Mouse (Mus musculus): ENCODE data around the gene Cryzl1. TPM values are rescaled to one million over a fixed set of nuclear protein-coding genes. Genes with fewer than 3 reads are reported as not detected.
A peak's percentile ranks its signal among the peaks of the same experiment; 100 is the strongest.
"Not testable (repeated sequence)": the region's sequence is repeated elsewhere in the genome, so short reads cannot be mapped to it uniquely, and the experiment has no call there.

Gene Cryzl1
- polyA plus RNA-seq, 1 experiment = 27.6 TPM

GRCm38 (mm10) chr16:91647461-91648219, 81.1 kb downstream of the Cryzl1 start, which contains the start of gene Son:
Gene Son, plus strand, starts transcription at chr16:91647506.
- Histone ChIP-seq H3ac (ENCODE audit: control insufficient read depth, insufficient read length) (peak within 1 kb of the TSS; percentile 23), H3K79me2 (ENCODE audit: control insufficient read depth, insufficient read depth) (peaks cover 79% of the 10 kb centered on the region), H3K4me2 (ENCODE audit: low read depth) (peak within 1 kb of the TSS; percentile 99), H3K36me3 (ENCODE audit: control insufficient read depth, insufficient read depth) (peaks cover 15% of the 10 kb centered on the region), H3K27me3 (ENCODE audit: control insufficient read depth, insufficient read depth, insufficient read length) (no peaks in the 10 kb centered on the region), H3K4me3 (peak within 1 kb of the TSS; percentile 95)
- no peak for TF ChIP-seq REST (IDR thresholded peaks at IDR 0.05; ENCODE audit: insufficient read depth, insufficient read length)
- no peak for TF ChIP-seq MYOD1 (IDR thresholded peaks at IDR 0.05; ENCODE audit: control insufficient read depth in 1 of 3, insufficient read length in 2 of 3, low read depth in 2 of 3)
- no peak for TF ChIP-seq TCF12 (IDR thresholded peaks at IDR 0.05; ENCODE audit: insufficient read depth, poor library complexity, severe bottlenecking)
- no peak for TF ChIP-seq USF1 (IDR thresholded peaks at IDR 0.05; ENCODE audit: low read depth)
- peak; percentile 89 for TF ChIP-seq POLR2AphosphoS2 (IDR thresholded peaks at IDR 0.05; ENCODE audit: insufficient read length, low read depth)
- TF ChIP-seq SRF (IDR thresholded peaks at IDR 0.05; ENCODE audit: control insufficient read depth, insufficient read length, low read depth) = peak; percentile 44
- TF ChIP-seq E2F4 (IDR thresholded peaks at IDR 0.05; ENCODE audit: insufficient read depth) = no peak
- TF ChIP-seq POLR2A (IDR thresholded peaks at IDR 0.05; ENCODE audit: insufficient read length, low read depth) = peak; percentile 84
- TF ChIP-seq MAX (IDR thresholded peaks at IDR 0.05; ENCODE audit: low read depth) = no peak
- no peak for TF ChIP-seq TCF3 (IDR thresholded peaks at IDR 0.05; ENCODE audit: insufficient read length, low read depth)
- peak in 1 of 3 experiments; percentile 15 for TF ChIP-seq MYOG (IDR thresholded peaks at IDR 0.05; ENCODE audit: control insufficient read depth in 1 of 3, insufficient read depth in 1 of 3, insufficient read length in 2 of 3, low read depth in 2 of 3)
- TF ChIP-seq CEBPB (IDR thresholded peaks at IDR 0.05; ENCODE audit: insufficient read depth, poor library complexity, severe bottlenecking) = no peak

DNA sequence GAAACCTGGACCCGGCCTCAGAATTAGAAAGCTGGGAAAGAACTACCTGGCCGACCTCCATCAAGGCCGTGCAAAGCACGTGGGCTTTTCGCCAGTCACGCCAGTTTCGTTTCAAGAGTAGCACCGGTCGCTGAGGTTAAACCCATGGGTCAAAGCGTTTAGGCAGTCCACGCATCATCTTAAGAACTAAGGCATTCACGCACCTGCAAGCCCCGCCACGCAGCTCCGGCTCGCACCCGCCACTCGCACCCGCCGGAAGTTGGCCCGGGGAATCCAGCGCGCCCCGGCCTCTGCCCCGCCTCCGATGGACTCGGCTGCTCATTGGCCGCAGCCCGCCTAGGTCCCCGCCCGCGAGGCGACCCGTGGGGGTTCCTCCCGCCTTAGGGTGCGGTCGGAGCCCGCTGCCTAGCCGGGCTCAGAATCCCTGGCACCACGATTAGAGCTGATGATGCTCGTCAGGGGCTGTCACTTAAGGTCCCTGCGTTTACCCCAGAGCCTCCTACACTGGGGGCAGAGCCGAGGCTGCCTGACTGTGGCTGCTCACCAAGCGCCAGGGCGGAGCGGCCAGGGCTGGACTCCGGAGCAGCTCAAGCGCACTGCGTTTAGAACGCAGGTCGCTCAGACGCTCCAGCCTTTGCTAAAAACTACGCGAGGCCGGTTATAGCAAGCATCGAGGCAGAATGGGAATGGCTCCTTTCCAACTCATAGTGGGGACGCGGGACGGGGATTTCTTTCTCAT, 81.9 kb downstream of the Cryzl1 start, which contains the start of gene Gart:
TSS of gene Gart (minus strand) at position 272 of the 739 bp plus-strand sequence.
- H3K4me2 ChIP-seq (ENCODE audit: low read depth) = peak within 1 kb of the TSS; percentile 99
- peaks cover 71% of the 10 kb centered on the region for H3K79me2 ChIP-seq (ENCODE audit: control insufficient read depth, insufficient read depth)
- H3K27me3 ChIP-seq (ENCODE audit: control insufficient read depth, insufficient read depth, insufficient read length) = no peaks in the 10 kb centered on the region
- H3K4me3 ChIP-seq = peak within 1 kb of the TSS; percentile 95
- TF ChIP-seq USF1 (IDR thresholded peaks at IDR 0.05; ENCODE audit: low read depth) (no peak), POLR2A (IDR thresholded peaks at IDR 0.05; ENCODE audit: insufficient read length, low read depth) (peak; percentile 99), MYOD1 (IDR thresholded peaks at IDR 0.05; ENCODE audit: control insufficient read depth in 1 of 3, insufficient read length in 2 of 3, low read depth in 2 of 3) (no peak), MAX (IDR thresholded peaks at IDR 0.05; ENCODE audit: low read depth) (no peak), MYOG (IDR thresholded peaks at IDR 0.05; ENCODE audit: control insufficient read depth in 1 of 3, insufficient read depth in 1 of 3, insufficient read length in 2 of 3, low read depth in 2 of 3) (no peak), TCF3 (IDR thresholded peaks at IDR 0.05; ENCODE audit: insufficient read length, low read depth) (no peak), E2F4 (IDR thresholded peaks at IDR 0.05; ENCODE audit: insufficient read depth) (peak; percentile 25), POLR2AphosphoS2 (IDR thresholded peaks at IDR 0.05; ENCODE audit: insufficient read length, low read depth) (peak; percentile 97), CEBPB (IDR thresholded peaks at IDR 0.05; ENCODE audit: insufficient read depth, poor library complexity, severe bottlenecking) (no peak), REST (IDR thresholded peaks at IDR 0.05; ENCODE audit: insufficient read depth, insufficient read length) (no peak), TCF12 (IDR thresholded peaks at IDR 0.05; ENCODE audit: insufficient read depth, poor library complexity, severe bottlenecking) (no peak), SRF (IDR thresholded peaks at IDR 0.05; ENCODE audit: control insufficient read depth, insufficient read length, low read depth) (no peak)
- peaks cover 14% of the 10 kb centered on the region for H3K36me3 ChIP-seq (ENCODE audit: control insufficient read depth, insufficient read depth)
- peak within 1 kb of the TSS; percentile 23 for H3ac ChIP-seq (ENCODE audit: control insufficient read depth, insufficient read length)

DNA sequence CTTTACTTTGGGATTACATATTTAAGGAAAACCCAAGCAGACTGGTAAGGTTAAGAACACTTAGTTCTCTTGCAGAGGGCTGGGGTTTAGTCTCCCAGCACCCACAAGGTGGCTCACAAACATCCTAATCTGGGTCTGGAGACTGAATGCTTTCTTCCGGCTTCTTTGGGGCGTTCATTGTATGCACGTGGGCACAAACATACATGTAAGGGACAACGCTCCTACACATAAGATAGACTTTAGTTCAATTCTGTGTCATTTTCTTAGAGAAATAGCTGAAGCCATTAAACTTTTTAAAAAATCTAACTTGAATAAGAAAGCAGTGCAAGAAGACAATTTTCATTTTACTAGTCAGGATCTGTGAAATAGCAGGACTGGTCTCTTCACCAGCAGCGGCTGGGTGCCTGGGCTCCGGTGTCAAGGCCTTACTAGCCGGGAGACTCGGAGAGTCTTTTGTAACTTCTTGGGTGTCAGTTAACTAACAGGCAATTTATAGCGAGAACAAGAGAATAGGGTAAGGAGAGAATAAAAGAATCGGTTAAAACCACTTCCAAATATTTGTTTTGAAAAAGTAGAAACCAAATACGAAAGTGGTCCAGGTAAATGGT, 82.7 kb downstream of the Cryzl1 start:
- Histone ChIP-seq H3K36me3 (ENCODE audit: control insufficient read depth, insufficient read depth) (peaks cover 17% of the 10 kb centered on the region), H3K4me3 (peak overlapping the region; percentile 95)
- TF ChIP-seq POLR2A (IDR thresholded peaks at IDR 0.05; ENCODE audit: insufficient read length, low read depth) (no peak), TCF12 (IDR thresholded peaks at IDR 0.05; ENCODE audit: insufficient read depth, poor library complexity, severe bottlenecking) (no peak), POLR2AphosphoS2 (IDR thresholded peaks at IDR 0.05; ENCODE audit: insufficient read length, low read depth) (no peak), REST (IDR thresholded peaks at IDR 0.05; ENCODE audit: insufficient read depth, insufficient read length) (no peak), MYOG (IDR thresholded peaks at IDR 0.05; ENCODE audit: control insufficient read depth in 1 of 3, insufficient read depth in 1 of 3, insufficient read length in 2 of 3, low read depth in 2 of 3) (no peak)

GRCm38 (mm10) chr16:91645420-91645819, 83.4 kb downstream of the Cryzl1 start:
- peak overlapping the region; percentile 88 for H3K4me2 ChIP-seq (ENCODE audit: low read depth)
- peak overlapping the region; percentile 95 for H3K4me3 ChIP-seq
- not testable (repeated sequence) for H3ac ChIP-seq (ENCODE audit: control insufficient read depth, insufficient read length); H3K27me3 ChIP-seq (ENCODE audit: control insufficient read depth, insufficient read depth, insufficient read length)
- peaks cover 19% of the 10 kb centered on the region for H3K36me3 ChIP-seq (ENCODE audit: control insufficient read depth, insufficient read depth)
- peaks cover 56% of the 10 kb centered on the region for H3K79me2 ChIP-seq (ENCODE audit: control insufficient read depth, insufficient read depth)

More for the DNA sequence above, 82.7 kb downstream of the Cryzl1 start:
- H3ac ChIP-seq (ENCODE audit: control insufficient read depth, insufficient read length) = no peak overlapping the region
- H3K79me2 ChIP-seq (ENCODE audit: control insufficient read depth, insufficient read depth) = peaks cover 63% of the 10 kb centered on the region
- peak overlapping the region; percentile 88 for H3K4me2 ChIP-seq (ENCODE audit: low read depth)
- no peaks in the 10 kb centered on the region for H3K27me3 ChIP-seq (ENCODE audit: control insufficient read depth, insufficient read depth, insufficient read length)
